Mouse (Mus musculus) left cerebral cortex, adult 18-20 months (tissue): ENCODE data around the gene Tmbim4. TPM values are rescaled to one million over a fixed set of nuclear protein-coding genes. Genes with fewer than 3 reads are reported as not detected.
A peak's percentile ranks its signal among the peaks of the same experiment; 100 is the strongest.

Source experiments
- DNase-seq, 2 experiments: peaks; one replicate each; pipeline ENCODE4 v3.0.0; 2021 to 2022; ENCODE audit warnings: low spot score in 2 of 2, mixed read lengths in 1 of 2
- long read RNA-seq, 2 experiments: library from polyadenylated mRNA; stranded (forward); transcript quantifications; one replicate each; pipeline ENCODE4 v2.0.0; 2021
- total RNA-seq, 2 experiments: library from RNA; stranded (reverse); gene quantifications; 2 replicates each; pipeline ENCODE4 v1.2.3; 2021

Gene Tmbim4
- 10 to 100 TPM; 59.8 to 65.0 TPM for total RNA-seq
- long read RNA-seq, experiment 1, transcript Tmbim4-201 (7 exons, 904 nt): major isoform, 51 of 57 reads
- long read RNA-seq, experiment 1, partial matches to known transcripts: 0 of 57 reads
- long read RNA-seq, experiment 1, other reads (novel, unspliced or antisense): 6 of 57 reads
- long read RNA-seq, experiment 2, transcript Tmbim4-201 (7 exons, 904 nt): major isoform, 39 of 49 reads
- long read RNA-seq, experiment 2, partial matches to known transcripts: 4 of 49 reads
- long read RNA-seq, experiment 2, other reads (novel, unspliced or antisense): 5 of 49 reads

- DNase-seq: peak in 1 of 2 experiments; percentile 19
Measured at GRCm38 (mm10) chr10:120201131-120201921, at the start of gene Tmbim4. Gene Tmbim4, plus strand, starts transcription at chr10:120201590.

GRCm38 (mm10) chr10:120151672-120152071 is 49.7 kb upstream of the Tmbim4 start:
- no peak for DNase-seq

- no peak for DNase-seq
Measured at GRCm38 (mm10) chr10:120153911-120154310, 47.5 kb upstream of the Tmbim4 start.

DNA sequence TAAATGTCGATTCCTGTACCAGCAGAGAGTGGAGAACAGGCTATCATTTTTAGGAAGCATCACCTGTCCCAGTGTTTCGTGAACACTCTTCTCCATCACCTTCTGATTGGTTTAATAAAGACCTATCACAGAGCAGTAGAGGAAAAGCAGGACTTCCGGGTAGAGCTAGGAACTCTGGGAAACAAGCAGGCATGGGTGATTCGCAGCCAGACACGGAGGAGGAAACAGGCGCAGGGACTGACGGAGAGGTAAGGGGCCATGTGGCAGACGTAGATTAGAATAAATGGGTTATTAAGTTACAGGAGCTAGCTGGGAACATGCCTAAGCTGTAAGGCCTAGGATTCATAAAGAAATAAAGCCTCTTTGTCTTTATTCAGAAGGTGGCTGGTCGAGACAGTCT is 40.9 kb upstream of the Tmbim4 start:
- DNase-seq: no peak

DNA sequence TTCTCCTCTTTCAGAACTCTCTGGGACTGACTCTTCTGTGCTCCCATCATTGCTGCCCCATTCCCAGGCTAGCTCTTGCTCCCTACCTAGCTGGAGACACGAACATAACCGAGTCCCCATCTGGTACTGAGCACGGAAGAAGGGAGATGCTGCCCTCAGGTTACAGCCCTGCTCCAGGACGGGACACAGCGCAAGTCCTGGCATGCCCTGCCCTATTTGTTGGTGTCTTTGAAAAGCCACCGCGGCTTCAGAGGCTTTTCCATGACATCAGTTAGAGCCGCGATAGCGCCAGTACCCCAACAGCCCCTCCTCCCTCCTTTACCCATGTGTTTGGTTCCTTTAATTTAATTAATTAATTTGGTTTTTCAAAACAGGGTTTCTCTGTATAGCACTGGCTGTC is 38.5 kb upstream of the Tmbim4 start:
- DNase-seq: no peak

DNA sequence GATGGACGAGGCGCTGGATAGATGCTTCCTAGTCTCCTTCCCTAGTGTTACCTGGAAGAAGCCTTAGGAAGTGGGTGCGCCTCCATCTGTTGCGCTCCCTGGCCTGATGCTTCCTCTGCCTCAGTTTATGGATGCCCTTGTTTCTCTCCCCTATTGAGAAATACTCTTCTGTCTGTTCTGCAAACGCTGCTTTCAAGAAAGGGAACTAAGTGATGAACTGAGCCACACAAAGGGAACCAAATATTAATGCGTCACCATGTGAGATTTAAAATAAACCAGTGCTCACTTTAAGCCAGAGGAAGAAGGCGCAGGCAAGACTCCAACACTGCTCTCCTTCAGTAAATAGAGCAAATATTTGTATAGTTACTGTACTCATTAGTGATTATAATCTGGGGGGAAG is 37.9 kb upstream of the Tmbim4 start:
- no peak for DNase-seq

- no peak for DNase-seq
Measured at GRCm38 (mm10) chr10:120164931-120165792, 36.2 kb upstream of the Tmbim4 start.

GRCm38 (mm10) chr10:120165793-120166503 is 35.4 kb upstream of the Tmbim4 start:
- no peak for DNase-seq

DNA sequence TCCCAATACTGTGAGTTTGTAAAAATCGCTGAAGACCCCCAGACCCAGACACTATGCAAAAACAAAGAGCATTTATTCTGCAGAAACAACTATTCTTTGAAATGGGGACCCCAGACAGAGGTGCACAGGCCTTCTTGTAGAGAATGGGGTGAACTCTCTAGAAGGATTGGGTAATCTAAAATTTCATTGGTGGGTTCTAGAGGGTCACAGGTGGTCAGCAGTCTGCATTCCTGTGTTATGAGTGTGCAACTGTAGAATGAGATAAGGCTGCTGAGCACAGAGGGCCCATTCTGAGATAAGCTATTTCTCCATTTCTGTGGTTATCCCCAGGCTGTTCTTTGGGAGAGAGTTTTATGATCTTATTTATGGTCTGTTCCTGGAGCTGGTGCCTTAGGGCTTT is 33.3 kb upstream of the Tmbim4 start:
- DNase-seq: no peak

DNA sequence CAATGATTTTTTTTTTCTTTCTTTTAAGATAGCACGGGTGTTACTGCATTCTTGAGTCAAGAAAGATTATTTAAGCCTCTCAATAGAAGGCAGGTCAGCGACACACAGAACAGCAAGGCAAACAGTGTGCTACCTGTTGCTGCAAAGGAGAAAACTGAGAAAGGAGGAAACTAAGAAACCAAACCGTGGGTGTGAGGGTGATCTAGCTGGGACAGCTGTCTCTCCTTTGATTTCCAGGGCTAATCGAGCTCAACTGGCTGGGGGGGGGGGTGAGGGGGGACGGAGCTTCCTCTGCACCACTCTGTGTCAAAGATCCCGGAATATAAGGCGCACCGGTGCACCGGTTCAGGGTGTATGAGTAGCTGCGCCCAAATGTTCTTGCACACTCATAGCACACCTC is 32.3 kb upstream of the Tmbim4 start:
- DNase-seq: no peak

- DNase-seq: no peak
Measured at GRCm38 (mm10) chr10:120169841-120170240, 31.5 kb upstream of the Tmbim4 start.

- DNase-seq: no peak
Measured at GRCm38 (mm10) chr10:120170277-120170676, 31.1 kb upstream of the Tmbim4 start.

DNA sequence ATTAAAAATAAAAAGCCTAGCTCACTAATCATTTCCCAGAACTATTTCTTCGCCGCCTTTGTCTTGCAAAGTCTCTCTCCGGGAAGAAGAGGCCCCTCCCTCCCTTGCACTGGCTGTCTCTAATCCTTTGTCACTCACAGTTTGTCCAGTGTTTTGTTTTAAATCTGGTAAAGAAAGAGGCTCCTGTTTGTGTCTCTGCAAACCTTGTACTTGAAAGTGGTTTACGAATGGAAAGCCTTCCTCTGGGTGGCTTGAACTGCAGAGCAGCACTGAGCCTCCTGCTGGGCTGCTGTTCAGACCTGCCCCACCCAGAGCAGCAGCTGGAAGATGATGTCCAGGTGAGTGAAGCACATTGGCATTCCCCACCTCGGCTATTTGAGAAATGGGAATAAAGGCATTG is 30.1 kb upstream of the Tmbim4 start:
- DNase-seq: no peak

- DNase-seq: no peak
Measured at GRCm38 (mm10) chr10:120174192-120174705, 27.1 kb upstream of the Tmbim4 start.

DNA sequence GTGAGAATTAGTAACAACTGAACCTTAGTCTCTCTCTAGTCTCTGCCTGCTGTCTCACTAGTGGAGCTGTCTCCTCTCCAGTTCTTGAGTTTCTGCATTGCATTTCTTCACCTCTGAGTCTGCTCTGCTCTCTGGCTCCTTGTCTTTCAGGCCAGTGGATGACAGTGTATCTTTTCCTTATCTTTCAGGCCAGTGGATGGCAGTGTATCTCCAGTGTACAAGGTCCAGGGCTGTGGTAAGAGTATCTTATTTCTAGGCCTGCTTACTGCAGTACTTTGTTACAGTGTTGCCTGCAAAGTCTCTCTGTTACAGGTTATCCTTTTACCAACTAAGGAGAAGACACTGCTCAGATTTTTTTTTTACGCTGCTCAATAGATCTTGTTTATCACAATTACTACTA is 18.5 kb upstream of the Tmbim4 start:
- no peak for DNase-seq

GRCm38 (mm10) chr10:120183342-120183741 is 18.0 kb upstream of the Tmbim4 start:
- no peak for DNase-seq

DNA sequence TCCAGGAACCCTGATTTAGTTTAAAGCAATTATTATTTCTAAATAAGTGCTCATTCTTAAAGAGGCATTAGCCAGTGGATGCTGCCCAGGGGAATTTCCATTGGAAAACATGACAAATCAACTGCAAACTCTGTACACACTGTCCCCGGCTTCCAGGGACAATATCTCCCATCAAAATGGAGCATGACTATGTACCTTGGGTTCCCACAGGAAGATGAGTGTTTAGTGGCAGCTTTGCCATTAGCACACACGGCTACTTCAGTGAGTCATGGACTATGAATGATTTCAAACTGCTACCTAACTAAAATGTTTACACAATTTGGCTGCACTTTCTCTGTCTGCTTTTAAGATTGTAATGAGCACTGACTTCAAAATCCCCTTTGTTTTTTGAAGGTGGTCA is 12.9 kb upstream of the Tmbim4 start:
- DNase-seq: no peak

- no peak for DNase-seq
Measured at GRCm38 (mm10) chr10:120189276-120189675, 12.1 kb upstream of the Tmbim4 start.

DNA sequence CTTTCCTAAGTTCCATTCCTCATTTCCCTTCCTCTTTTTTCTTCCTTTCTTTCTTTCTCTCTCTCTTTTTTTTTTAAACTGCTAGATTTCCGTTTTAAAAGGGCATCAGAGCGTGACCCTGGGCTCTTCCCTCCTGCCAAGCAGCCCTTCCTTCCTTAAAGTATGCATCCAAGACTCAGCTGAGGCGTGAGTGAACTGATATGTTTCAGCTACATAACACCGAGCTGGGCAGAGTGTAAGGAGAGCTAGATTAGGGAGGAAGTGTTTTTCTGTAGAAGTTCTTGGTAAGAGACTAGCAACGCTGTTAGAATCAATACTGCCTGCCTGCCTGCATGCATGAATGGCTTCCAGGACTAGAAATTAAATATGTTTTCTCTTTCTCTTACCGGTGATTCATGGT is 11.6 kb upstream of the Tmbim4 start:
- no peak for DNase-seq

GRCm38 (mm10) chr10:120191165-120191564 is 10.2 kb upstream of the Tmbim4 start:
- DNase-seq: no peak

DNA sequence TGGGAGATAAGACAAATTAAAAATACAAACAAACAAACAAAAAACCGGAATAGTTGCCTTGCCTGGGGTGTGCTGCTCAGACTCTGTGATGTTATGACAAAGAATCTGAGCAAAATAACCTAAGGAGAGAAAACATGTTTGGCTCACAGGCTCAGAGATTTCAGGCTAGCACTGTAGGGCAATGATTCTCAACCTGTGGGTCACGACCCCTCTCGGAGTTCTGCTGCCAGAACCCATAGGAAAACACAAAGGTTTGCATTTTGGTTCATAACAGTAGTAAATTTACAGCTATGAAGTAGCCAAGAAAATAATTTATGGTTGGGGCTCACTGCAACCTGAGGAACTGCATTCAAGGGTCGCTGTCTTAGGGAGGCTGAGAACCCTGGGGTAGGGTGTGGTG is 9.1 kb upstream of the Tmbim4 start:
- DNase-seq: no peak
